Mouse (Mus musculus) right cerebral cortex, postnatal 25 days (tissue): ENCODE measurements at regions not wholly inside any gene's neighbourhood (a gene's known extent, or its start where the extent isn't known, plus 50 kb on each side); places are given as distances from the start of the nearest gene placed in this dataset.
"Not testable (repeated sequence)": the region's sequence is repeated elsewhere in the genome, so short reads cannot be mapped to it uniquely, and the experiment has no call there.

ENCODE experiments used
- DNase-seq: peaks from one replicate; pipeline ENCODE4 v3.0.0; 2022

DNA sequence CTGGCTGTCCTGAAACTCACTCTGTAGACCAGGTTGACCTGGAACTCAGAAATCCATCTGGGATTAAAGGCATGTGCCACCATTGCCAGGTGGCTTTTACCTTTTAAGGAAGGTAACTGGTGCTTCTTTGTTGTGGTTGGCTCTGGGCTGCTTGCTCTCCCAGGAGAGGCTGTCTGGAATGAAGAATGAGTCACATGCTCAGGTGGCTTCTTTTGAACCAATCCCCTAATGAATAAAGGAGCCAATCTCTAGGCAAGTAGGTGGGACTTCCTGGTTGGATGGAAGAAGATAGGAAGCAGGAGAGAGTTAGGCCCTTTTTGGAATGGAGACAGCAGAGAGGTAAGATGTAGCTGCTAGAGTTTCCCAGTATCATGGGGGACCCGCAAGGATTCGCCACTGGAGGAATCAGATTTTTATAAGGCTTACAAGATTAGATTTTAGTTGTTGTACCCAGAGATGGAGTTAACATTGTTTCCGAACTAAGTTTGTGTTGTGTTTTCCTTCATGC, 241.6 kb downstream of the Enc1 start:
- no peak for DNase-seq

DNA sequence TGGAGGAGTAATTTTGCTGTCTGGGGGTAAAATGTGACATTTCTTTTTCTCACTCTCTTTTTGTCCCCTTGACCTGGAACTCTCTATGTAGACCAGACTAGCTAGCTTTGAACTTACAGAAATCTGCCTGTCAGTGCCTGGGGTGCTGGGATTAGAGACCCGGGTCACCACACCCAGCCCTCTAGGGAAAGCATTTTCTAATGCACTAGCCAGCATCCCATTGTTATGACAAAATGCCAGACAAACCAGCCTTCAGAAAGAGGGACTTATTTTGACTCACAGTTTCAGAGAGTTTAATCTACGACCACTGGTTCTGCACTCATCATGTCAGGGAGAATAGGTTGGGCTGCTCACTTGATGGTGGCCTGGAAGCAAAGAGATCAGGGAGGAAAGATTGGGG, 240.4 kb downstream of the Enc1 start:
- DNase-seq: no peak

DNA sequence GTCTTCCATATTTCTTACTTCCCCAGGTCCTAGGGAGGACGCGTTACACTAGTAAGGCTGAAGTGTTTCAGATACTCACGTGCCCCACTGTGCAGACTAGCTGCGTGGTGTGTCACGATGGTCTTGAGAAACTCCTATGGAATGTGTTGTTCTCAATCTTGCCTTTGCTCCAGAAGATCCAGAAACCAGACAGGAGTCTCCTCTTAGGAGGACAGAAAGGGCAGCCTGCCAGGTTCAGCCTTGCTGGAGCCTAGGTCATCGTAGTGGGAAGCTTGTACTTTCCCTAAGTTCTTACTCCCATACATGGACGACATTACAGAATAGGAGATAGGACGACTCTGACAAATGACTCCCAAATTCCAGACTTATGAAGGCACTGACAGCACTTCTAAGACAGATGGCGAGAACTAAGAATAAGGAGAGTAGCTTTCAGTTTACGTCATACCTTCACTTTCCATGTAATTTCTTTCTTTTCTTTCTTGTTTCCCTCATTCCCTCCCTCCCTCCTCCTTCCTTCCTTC, 238.2 kb downstream of the Enc1 start:
- no peak for DNase-seq

DNA sequence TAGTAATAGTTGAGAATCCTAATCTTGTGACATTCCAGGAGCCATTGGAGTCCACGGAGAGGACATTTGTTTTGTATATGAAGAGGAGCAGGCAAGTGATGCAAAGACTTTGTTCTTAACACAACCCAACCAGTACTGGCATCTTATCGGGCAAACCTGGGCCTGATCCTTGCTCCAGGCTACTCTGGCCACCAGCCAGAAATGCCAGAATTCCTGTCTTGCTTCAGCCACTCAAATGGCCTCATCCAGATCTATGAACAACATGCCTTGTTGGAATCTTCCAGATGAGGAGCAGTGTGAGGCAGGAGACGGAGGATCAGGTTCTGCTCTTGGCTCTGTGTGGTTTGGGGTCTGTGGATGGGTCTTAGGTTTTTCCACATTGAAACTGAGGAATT, 233.1 kb downstream of the Enc1 start:
- DNase-seq: no peak

DNA sequence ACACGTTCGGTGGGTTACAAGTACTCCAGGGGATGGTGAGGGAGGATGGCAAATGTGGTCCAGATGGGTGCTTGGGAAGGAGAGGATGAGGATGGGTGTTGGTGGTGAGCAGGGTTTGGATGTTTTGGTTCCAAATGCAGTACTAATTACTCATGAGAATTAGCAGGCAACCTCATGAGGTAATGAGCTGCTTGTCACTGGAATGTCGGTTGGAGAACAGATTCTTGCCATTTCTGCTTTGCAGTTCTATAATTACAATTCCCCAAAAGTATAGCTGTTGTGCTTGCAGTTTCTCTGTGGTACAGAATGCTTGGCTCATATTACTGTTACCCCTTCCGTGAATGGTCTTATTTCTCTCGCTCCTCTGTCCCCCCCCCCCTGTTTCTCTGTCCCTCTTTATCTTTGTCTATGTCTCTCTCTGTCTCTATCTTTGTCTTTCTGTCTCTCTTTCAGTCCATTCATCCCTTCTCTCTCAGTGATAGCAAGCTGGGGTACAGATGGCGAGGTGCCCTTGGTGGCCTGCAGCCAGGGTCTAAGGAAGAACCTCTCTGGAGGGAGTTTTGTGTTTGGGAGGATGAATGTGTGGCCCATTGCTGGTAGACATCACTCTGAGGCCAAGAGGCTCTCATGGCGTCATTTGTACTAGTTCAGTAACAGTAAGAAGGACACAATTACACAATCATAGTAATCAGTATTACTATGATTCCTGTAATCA, 232.5 kb downstream of the Enc1 start:
- no peak for DNase-seq

DNA sequence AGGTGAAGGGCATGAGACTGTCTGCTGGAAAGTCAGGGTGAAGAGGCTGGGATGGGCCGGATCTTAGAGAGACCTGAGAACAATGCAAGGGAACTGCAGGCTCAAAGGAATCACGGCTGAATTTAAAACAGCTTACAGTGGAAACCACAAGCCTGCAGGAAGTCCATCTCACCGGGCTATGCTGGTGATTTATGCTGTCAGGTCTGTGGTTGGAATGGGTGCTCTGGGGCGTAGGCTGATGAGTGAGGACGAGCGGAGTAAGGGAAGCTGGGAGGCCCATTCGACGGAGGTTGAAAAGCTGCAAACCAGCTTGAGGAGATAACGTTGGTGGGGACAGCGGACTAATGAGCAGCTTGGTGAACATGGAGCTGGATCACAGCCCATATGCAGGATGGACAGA, 229.1 kb downstream of the Enc1 start:
- DNase-seq: no peak

DNA sequence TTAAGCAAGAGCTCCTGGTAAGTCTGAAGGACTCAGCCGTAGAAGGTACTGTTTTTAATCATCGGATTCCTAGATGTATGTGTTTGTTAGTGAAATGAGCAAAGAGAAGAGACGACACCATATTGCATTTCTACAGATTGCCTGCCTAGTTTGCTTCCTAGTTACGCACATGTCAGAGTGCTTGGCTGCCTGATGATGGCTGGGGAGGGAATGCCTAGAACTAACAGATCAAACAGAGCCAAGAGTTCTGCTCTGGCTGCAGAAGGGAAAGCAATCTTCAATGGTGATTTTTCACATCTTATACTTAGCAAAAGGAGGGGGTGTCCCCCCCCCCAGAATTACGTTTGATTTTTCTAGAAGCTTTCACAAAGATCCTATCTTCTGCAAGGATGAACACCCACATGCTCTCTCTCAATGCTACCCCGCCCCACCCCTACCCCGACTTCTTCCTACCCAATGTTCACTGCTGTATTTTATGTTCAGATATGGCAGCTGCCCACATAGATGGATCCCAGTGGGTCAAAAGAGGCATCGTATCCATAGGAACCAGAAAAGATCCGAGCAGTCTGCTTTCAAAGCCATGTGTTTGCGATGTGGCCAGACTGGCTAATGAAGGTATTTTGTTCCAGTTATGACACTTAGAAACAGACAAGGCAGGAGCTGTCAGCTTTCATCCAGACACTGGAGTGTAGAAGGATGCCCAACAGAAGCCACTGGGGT, 228.1 kb downstream of the Enc1 start:
- DNase-seq: no peak

DNA sequence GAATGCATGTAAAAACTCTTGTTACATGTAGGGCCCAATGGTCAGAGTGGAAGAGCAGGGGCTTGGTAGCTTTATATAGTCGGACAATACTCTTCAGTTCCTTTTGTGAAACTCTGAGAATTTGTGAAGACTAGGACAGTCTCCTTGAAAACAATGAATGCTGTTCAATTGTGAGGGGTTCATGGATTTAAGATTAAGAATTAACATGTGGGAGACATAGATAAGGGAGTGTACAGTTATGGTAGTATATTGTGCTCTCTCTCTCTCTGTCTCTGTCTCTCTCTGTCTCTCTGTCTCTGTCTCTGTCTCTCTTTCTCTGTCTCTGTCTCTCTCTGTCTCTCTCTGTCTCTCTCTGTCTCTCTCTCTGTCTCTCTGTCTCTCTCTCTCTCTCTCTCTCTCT, 225.7 kb downstream of the Enc1 start:
- DNase-seq: not testable (repeated sequence)

DNA sequence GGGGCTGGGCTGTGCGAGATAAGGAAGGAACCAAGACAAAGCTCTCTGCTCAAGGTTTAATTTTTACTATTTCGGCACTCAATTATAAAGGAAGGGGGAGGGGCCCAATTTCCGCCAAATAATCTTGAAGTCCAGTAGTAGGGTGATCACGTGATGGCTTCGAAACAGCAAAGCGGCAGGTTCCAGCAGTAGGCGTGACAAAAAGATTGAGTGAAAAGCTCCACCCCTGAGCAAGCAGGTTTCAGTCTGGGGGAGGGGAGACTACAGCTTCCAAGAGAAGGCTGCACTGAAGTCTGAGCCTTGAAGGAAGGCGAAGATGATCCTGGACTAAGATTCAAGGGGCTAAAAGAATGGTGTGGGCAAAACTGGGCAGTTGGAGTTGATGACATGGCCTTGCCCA, 222.9 kb downstream of the Enc1 start:
- no peak for DNase-seq

DNA sequence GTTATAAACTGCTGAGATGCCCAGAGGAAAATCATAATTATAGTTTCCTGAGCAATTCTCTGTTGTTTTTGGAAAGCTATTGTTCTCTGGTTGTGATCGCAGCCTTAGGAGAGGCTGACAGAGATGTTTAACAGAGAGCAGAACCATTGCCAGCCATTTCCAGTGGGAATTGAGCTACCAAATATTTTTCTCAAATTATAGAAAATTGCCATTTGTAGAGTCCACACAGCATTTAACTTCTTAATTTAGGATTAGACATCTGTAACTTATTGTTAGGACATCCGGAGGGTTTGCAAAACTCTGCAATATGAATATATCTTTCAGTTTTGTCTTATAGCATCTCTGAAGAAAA, 222.0 kb downstream of the Enc1 start:
- DNase-seq: no peak

DNA sequence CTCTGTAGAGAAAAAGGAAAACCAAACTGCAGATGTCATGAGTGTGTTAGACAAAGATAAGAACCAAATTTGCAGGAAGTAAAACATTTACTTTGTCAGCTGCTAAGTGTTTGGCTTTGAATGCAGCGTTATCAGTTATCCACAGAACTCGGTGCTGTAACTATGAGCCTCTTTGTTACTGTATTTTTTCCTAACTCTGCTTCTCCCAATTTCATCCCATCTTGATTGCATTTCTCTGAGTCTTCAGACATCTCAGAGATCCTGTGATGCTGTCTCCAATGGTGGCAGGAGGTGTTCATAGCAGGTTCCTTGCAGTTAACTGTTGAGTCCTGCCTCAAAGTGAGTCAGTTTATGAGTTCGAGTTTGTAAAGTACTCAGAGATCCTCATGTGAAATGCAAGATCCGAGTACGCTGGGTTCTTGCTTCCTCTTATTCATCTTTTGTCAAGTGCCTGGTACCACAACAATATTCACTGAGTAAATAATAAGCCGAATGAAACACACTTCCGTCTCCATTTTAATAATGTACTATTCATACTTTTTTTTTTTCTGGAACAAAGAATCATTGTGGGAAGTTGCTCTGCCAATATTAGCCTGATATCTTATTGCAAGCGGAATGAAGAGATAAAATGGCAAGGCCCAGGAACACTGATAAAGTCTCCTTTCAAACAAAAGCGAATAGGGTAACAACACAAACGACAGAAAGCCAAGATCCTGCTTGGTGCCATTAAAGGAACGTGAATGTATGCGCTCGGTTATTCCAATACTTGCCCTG, 221.4 kb downstream of the Enc1 start:
- no peak for DNase-seq

DNA sequence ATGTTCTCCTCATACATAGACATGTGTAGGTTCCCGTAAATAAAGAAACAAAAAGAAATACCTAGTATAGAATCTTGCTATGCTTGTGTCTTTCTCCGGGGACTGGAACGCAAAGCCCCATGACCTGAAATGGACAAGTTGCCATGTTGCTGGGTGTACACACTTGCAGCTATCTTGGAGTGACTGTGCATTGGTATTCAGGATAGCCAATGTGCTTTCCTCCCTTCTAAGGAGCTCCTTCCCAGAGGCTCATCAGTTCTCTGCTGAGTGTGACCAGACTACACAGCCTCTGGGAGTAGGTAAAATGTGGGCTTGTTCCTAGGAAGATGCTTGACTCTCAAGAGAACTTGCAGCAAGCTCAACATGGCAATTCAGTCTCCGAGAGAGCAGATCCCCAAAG, 220.3 kb downstream of the Enc1 start:
- DNase-seq: no peak

DNA sequence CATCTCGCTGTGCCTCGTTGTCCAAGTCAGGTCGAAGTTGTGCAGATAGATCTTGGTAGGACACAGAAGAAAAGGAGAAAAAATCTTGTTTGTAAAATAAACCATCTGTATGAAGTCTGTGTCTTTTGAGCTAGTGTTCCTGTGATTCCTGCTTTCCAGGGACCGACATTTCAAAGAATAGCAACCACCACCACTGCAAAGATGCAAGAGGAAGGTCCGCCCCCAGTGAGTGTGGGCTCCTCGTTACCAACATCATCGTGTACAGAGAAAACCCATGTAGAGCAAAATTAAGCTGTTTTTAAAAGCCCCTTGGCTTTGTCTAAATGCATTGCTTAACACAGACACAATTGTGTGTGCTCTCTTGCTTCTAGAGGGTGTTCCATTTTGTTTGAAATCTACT, 218.2 kb downstream of the Enc1 start:
- no peak for DNase-seq

DNA sequence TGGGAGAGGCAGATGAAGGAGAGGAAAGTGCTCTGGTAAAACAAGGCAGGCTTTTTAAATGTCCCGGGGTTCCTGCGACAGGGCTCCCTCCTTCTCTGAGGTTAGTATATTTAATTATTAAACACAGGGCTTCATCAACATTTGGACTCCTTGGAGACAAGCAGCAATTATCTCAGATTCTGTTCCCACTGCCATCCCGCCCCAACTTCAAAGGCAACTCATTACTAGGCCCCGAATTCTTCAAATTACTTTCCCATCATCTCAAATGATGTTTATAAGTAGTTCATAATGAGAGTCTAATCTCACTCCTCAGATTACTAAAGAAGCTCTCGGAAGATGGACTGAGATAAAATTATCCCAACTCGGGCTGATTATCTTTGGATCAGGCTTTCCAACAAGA, 215.1 kb downstream of the Enc1 start:
- no peak for DNase-seq

DNA sequence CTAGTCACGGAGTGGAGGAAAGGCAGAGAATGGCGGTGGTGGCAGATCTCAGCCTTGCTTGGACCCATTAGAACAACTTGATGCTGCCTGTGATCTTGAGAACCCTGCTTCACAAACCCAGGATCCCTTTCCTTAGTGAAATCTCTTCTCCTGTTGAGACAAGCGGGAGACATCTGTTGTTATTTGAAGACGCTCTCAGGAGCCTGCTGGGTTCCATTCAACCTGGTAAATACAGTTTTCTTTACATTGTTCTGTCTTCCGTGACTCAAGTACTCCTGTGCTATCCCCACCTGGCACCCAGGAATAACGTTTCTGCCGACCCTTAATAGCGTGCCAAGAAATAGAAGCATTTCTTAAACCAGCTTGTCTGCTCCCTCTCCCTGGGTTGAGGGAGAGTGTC, 213.8 kb downstream of the Enc1 start:
- DNase-seq: no peak

DNA sequence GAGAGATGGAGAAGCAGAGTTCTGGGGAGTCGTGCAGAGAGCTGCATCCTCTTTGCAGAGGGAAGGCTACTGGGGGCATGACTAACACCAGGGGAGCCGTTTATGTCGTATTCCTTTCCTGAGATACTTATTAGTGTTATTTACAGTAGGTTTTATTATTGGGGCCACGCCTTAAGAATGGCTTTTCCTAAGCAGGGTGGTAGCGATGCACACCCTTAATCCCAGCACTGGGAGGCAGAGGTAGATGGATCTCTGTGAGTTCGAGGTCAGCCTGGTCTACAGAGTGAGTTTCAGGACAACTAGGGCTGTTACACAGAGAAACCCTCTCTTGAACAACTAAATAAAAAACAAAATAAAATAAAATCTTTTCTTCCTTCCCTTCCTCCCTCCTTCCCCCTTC, 212.6 kb downstream of the Enc1 start:
- no peak for DNase-seq

DNA sequence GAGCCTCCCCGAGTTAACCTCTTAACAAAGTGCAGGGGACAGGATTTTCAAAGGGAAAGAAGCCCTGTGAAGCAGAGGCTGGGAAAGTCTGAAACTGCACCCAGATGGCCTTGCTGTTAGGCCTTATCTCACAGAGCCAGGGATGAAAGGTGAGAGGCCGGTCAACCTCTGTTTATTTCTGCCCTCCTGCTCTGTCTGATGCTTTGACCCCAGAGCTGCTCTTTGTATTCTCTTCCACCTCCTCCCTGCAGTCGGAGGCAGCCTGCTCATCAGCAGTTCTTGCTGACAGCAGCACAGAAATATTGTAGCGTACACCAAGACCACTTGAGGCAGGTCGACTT, 212.2 kb downstream of the Enc1 start:
- DNase-seq: no peak

DNA sequence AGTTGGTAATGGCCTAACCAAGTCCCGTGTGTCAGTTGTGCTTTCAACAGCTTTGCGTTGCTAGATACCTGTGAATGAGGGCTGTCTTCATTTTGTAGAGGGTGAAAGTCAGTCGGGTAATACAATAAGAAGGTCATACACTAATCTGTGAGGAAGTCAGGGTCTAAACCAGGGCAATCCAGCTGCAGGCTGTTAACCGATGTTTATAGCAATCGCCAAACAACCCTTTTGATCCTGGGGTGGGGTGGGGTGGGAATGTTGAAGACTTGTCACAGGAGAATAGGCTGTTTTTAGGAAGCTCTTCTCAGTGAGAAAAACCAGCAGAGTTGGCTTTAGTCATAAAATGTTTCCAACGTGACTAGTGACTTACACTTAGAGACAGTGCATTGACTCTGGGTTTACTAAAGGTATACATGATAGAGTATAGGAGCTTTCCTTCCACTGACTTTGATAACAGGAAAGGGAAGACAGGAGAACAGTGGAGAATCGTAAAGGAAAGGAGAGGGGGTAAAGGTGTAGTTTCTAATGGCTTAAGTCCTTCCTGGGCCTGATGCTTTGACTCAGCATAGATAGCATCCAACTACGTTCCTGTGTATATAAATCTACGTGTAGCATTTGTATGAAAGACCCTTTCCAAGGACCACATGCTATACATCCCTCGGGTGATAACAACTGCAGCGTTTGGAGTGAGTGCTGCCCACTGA, 211.6 kb downstream of the Enc1 start:
- DNase-seq: no peak

DNA sequence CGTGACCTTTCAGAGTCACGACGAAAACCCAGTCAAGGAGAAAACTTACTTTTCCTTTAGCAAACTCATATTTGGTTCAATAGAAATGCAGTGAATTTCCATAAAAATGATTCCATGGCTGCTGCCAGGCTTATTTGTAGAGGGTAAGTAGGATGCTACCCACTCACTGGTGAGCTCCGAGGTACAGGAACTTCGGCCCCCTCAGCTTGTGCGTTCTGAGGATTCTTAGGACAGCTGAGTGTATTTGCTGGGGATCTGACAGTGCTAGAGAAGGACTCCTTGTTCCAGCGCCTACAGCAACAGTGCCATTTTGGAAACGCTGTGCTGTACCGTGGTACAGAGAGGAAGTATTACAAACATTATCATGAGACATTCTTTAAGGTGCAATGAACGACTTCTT, 210.4 kb downstream of the Enc1 start:
- no peak for DNase-seq

DNA sequence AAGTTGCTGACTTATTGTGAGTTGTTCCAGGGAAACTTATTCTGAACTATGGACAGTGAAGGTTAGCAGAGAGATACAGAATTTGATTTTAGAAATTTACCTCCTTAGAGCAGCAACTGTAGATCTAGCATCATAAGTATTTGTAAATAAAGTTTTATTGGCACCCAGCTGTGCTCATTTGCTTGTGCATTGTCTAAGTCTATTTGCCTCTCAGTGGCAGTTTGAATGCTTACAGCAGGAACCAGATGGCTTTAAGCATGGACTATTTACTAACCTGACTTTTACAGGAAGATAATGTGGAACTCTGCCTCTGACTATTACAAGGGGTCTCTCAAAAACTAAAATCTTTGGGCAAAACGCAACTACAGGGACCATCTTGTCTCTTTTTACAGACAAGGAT, 207.2 kb downstream of the Enc1 start:
- DNase-seq: no peak

DNA sequence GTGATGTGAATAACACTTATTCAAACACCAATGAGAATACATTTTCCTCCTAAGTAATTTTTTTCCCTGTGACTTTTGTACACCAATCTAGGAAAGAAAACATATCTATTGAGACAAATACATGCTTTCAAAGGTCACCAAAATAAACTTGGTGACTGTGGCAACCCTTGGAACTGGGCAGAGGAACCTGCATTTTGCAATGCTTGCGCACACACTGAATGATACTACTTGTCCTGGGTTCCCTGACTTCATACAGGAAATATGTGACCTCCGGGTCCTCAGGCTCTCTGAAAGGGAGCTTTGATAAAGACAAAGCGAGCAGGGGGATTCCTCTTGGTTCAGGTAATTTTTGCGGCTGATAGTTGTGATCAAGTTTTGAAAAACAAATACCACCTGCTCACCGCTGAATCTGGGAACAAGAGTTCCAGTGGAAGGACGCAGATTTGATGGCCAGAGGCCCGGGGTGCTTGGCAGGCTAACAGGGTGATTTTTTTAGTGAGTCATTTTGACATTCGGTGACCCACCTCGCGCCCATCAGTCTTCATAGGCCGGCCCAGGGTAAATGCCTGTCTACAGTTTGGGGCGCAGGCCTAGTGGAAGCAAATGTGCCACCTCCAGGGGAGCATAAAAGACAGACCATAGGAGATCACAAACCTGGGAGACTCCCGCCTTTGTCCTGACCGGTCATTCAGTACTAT, 203.0 kb downstream of the Enc1 start:
- DNase-seq: no peak

DNA sequence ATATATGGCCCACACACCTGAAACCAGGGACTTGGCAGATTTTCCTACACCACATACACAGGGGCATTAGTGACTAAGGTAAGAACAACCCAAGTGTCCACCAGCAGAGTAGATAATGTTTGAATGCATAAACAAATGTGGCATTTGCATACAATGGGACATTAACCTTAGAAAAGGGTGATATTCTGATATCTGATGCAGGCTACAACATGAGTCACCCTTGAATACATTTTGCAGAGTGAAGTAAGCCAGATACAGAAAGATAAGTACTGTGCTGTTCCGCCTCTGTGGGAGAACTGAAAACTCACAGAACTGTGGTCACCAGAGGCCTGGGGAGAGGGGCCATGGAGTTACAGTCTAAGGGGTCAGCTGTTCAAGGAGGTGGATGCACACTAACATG, 201.9 kb downstream of the Enc1 start:
- DNase-seq: no peak

DNA sequence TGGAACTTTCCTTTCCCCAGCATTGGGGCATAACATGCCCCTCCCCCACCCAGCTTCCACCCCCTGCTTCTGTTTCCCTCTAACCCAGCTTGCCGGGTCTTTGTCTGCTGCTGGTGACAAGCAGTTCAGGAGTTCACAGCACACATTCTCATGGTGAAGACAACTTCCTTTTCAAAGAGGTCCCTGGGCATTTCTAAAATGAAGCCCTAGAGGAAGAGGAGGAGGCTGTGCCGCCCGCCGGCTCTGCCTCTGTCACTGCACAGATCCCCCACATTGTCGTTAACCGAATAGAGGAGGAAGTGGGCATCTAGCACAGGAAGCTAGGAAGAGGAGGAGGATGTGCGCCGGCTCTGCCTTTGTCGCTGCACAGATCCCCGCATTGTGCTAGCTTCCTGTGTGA, 201.4 kb downstream of the Enc1 start:
- DNase-seq: no peak
